Mouse (Mus musculus) layer of hippocampus, postnatal 36 days (tissue): Measurements from ENCODE around the gene Treml2. TPM values are rescaled to one million over a fixed set of nuclear protein-coding genes. Genes with fewer than 3 reads are reported as not detected.
A peak's percentile ranks its signal among the peaks of the same experiment; 100 is the strongest.

Experiments used
- DNase-seq, 2 experiments: peaks; one replicate each; pipeline ENCODE4 v3.0.0; 2022
- total RNA-seq, 2 experiments: library from RNA; stranded (reverse); gene quantifications; 2 replicates each; pipeline ENCODE4 v1.2.3; 2021

Treml2 gene
- under 1 TPM; 0.28 to 0.30 TPM for total RNA-seq

- no peak for DNase-seq
Measured at GRCm38 (mm10) chr17:48299203-48299602, at the start of gene Treml2. TSS of gene Treml2 (plus strand) at chr17:48299498.

- DNase-seq: no peak
Measured at GRCm38 (mm10) chr17:48249501-48249900, 49.8 kb upstream of the Treml2 start.

DNA sequence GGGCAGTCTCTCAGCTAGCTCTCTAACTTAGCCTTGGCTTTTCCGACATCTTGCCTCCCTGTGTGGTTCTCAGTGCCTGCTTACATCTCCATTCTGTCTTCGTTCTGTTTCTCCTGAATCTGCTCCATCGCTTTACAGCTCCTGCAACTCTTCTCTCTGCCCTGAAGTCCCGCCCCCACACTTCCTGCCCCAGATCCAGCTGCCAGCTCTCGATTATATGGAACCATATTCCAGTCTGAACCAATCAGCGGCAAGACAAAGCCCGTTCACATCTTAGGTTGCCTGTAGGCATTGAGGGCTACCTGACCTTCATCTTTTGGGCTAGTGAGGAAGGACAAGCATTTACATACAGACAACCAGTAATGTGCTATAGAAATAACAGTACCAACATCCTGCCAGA, 48.7 kb upstream of the Treml2 start:
- DNase-seq: no peak

GRCm38 (mm10) chr17:48256575-48256974, 42.7 kb upstream of the Treml2 start:
- no peak for DNase-seq

GRCm38 (mm10) chr17:48261868-48262267, 37.4 kb upstream of the Treml2 start:
- DNase-seq: no peak

- DNase-seq: no peak
Measured at GRCm38 (mm10) chr17:48263741-48264362, 35.4 kb upstream of the Treml2 start, which contains the start of gene Treml4. TSS of gene Treml4 (plus strand) at chr17:48264295.

DNA sequence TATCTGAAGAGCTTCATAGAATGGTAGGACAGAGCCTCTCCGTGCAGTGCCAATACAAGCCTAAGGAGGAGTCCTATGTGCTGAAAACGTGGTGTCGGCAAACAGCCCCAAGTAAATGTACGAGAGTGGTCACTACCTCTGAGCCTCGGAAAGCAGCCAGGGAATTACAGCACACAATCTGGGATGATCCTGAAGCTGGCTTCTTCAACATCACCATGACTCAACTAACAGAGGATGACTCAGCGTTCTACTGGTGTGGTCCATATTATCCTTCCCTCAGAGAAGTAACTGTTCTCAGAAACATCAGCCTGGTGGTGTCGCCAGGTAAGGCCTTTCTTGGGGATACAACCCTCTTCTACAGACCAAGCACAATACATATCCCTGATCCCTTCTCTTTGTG, 34.6 kb upstream of the Treml2 start:
- no peak for DNase-seq

DNA sequence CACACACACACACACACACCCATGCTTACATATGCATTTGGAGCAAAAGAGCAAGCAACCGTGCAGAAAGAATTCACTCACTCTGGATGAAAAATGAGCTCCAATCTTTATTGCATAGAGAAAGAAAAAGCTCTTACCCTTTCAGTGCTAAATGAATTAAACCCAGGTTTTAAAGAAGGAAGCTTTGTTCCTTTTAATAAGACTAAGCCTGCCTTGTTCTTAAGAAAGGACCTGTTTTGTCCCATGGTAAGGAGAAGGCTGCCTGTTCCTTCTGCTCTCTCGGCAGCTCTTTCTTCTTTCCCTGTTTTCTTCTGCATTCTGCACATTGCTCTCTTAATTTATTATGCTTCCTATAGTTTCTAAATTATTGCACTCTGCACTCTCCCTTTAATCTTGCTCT, 33.2 kb upstream of the Treml2 start:
- no peak for DNase-seq

GRCm38 (mm10) chr17:48266610-48267304, 32.5 kb upstream of the Treml2 start:
- no peak for DNase-seq

DNA sequence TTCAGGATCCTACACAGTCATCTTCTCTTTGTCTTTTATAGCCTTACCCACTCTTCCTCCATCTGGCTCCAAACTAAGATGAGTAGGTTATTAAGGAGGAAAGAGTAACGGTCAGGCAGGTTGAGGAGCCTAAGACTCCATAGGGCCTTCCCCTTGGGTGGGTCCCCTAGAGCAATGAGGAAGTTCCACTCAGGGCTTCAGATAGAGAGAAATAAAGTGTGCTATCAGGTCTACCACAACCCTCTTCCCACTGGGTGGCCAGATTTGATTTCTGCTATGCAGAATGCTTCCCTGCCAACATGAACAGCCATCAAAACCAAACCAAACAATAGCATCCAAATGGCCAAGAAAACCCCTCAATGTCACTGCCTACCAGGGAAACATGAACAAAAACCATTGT, 31.7 kb upstream of the Treml2 start:
- DNase-seq: no peak

- no peak for DNase-seq
Measured at GRCm38 (mm10) chr17:48268276-48268675, 31.0 kb upstream of the Treml2 start.

- no peak for DNase-seq
Measured at GRCm38 (mm10) chr17:48269833-48270232, 29.5 kb upstream of the Treml2 start.

DNA sequence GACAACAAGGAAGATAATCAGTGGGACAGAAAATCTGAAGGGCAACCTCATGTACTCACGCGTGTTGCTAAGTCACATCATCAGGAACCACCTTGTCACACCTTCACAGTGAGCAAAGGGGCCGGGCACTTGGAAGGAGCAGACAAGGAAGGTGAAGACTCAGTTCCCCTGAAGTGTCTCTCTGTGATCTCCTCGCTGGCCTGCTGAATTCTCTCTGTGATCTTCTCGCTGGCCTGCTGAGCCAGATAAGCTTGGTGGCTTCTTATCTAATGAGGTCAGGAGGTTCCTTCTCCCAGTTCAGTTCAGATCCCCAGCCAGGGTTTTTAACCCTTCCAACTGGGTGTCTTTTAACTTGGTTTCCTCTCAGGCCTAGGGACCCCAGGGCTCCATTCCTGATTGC, 27.1 kb upstream of the Treml2 start:
- no peak for DNase-seq

- no peak for DNase-seq
Measured at GRCm38 (mm10) chr17:48272598-48272997, 26.7 kb upstream of the Treml2 start.

DNA sequence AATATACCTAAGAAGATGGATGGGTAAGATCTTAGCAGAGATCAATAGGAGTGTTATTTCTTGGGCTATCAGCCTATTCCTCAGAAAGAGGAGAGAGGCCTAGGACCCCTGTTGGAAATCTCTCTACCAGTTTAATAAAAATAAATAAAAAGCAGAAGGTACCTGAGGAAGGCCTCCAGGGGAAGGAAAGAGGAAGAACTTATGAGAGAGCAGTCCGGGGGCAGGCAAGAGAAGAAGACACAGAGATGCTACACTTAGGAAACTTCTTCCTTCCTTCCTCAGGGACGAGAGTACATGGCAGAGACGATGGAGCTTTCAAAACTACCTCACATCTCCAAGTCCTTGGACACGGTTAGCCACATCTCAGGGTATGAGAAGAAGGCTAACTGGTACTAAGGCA, 25.2 kb upstream of the Treml2 start:
- DNase-seq: no peak

GRCm38 (mm10) chr17:48274885-48275284, 24.4 kb upstream of the Treml2 start:
- peak; percentile 57 to 75 for DNase-seq

DNA sequence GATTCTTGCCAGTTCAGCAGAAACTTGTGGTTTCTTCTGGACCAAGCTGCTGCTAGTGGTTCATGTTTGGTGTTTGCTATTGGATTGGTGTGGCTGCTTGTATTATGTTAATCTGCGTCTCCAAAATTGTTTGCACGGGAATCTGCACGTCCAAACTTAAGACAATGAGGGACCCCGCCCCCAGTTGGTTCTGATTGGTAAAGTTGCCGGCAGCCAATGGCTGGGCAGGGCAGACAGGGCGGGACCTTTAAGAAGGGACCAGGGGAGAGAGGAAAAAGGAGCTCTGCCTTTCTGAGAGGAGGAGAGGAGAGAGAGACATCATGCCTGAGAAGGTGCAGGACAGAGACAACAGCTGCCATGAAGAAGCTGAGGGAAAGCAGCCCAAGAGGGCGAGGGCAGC, 23.6 kb upstream of the Treml2 start:
- no peak for DNase-seq

DNA sequence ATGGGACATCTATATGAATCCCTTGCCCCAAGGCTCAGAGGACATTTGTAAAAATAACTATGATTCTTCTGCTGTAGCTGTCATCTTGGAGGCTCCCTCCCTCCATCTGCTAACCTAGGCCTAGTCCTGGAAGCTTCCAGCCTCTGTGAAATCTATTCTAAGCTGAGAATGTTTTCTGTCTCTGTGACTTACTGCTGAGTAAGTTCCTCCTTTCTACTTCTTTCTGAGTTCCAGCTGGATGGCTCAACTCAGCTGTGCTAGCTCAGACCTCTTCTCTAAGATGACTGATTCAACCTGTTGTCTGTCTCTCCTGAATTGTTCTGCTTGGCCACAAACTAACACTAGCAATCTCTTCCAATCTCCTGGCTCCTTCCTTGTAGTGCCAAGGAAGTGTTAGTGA, 20.9 kb upstream of the Treml2 start:
- DNase-seq: no peak

GRCm38 (mm10) chr17:48279002-48279401, 20.3 kb upstream of the Treml2 start:
- no peak for DNase-seq

GRCm38 (mm10) chr17:48280943-48281738, 18.2 kb upstream of the Treml2 start:
- DNase-seq: no peak

- no peak for DNase-seq
Measured at GRCm38 (mm10) chr17:48281739-48282085, 17.6 kb upstream of the Treml2 start.

DNA sequence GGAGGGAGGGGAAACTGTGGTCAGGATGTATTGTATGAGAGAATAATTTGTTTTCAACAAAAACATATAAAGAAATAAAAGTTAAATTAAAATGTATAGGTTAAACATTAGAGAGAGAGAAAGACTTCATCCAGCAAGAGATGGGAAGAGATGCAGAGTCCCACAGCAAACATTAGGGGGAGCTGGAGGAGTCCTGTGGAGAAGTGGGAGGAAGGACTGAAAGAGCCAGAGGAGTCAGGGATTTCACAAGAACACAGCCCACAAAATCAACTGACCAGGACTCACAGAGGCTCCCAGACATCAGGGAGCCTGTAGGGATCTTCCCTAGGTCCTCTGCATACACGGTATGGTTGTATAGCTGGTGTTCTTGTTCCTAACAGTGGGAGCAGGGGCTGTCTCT, 12.5 kb upstream of the Treml2 start:
- no peak for DNase-seq

- no peak for DNase-seq
Measured at GRCm38 (mm10) chr17:48287276-48287675, 12.0 kb upstream of the Treml2 start.
